Mouse (Mus musculus): ENCODE measurements around the gene Gpr152. TPM values are rescaled to one million over a fixed set of nuclear protein-coding genes. Genes with fewer than 3 reads are reported as not detected.

Gpr152 gene
- polyA plus RNA-seq, 2 experiments: not detected

DNA sequence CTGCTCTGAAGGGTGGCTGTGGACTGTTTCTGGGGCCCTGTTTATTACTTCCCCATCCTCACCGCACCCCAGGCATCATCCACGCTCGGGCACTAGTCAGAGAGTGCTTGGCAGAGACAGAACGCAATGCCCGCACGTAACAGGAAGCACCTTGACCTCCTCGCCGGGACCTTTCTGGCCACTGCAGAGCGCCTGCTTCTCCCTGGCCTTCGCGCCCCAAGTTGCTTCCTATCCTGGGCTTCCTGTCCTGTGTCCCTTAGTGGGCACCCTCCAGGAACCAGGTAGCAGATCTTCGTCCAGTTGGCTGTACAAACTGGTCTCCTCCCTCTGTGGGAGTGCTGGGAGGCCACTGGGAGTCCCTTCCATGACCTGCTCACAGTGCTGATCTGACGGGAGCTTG is 41.2 kb upstream of the Gpr152 start:
- Histone ChIP-seq H3K27me3 (ENCODE audit: control insufficient read depth, insufficient read depth, low read length) (peaks cover 28% of the 10 kb centered on the region), H3K9me3 (ENCODE audit: control insufficient read depth, low read length) (no peaks in the 10 kb centered on the region), H3K27ac (no peak overlapping the region), H3K4me1 (replicated peaks; ENCODE audit: control insufficient read depth in 2 of 2, insufficient read depth in 2 of 2, low read length in 1 of 2) (peaks cover 24 to 29% of the 10 kb centered on the region in 2 experiments), H3K9ac (replicated peaks) (no peak overlapping the region), H3K36me3 (replicated peaks; ENCODE audit: control insufficient read depth, insufficient read depth, low read depth) (no peaks in the 10 kb centered on the region), H3K4me2 (ENCODE audit: low read depth) (peak overlapping the region; percentile 98), H3K4me3 (ENCODE audit: insufficient read depth in 1 of 2, low read depth in 2 of 2, low read length in 2 of 2) (peak overlapping the region; percentile 66 to 67; a peak in 3 of 4 replicates)
- ATAC-seq (ENCODE audit: insufficient read depth) (no peak), DNase-seq (ENCODE audit: low read depth in 3 of 3, low spot score in 3 of 3) (no peak)
- TF ChIP-seq CTCF (IDR thresholded peaks at IDR 0.05; ENCODE audit: low read depth) (no peak), EP300 (IDR thresholded peaks at IDR 0.05; ENCODE audit: low read depth) (no peak)
- 73% methylated on average over 13 of the region's 13 CpGs for WGBS (ENCODE audit: insufficient replicate concordance)

DNA sequence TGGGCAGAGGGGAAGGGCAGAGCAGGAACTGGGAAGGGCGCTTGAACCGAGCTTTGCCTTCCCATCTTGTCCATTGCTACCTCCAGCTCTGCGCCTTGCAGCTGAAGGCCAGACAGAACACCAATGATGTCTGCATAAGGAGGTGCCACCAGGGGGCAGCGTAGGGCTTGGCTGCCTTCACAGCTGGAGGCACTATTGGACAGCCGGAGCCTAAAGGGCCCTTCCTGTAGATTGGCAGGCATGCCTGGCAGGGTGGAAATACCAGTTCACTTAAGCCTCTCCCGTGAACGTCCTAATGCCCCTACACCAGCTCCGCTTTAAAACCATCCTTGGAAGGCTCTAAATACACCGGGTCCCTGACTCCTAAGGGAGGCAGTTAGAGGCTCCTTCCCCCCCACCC is 40.5 kb upstream of the Gpr152 start:
- ATAC-seq (ENCODE audit: insufficient read depth) (no peak), DNase-seq (ENCODE audit: low read depth in 3 of 3, low spot score in 3 of 3) (peak; percentile 82 to 86 (median 86))
- Histone ChIP-seq H3K4me3 (ENCODE audit: insufficient read depth in 1 of 2, low read depth in 2 of 2, low read length in 2 of 2) (no peak overlapping the region), H3K4me2 (ENCODE audit: low read depth) (peak overlapping the region; percentile 98), H3K36me3 (replicated peaks; ENCODE audit: control insufficient read depth, insufficient read depth, low read depth) (no peaks in the 10 kb centered on the region), H3K27me3 (ENCODE audit: control insufficient read depth, insufficient read depth, low read length) (peaks cover 28% of the 10 kb centered on the region), H3K27ac (peak overlapping the region; percentile 46), H3K9me3 (ENCODE audit: control insufficient read depth, low read length) (no peaks in the 10 kb centered on the region), H3K9ac (replicated peaks) (peak overlapping the region; percentile 60), H3K4me1 (replicated peaks; ENCODE audit: control insufficient read depth in 2 of 2, insufficient read depth in 2 of 2, low read length in 1 of 2) (peaks cover 24 to 29% of the 10 kb centered on the region in 2 experiments)
- WGBS (ENCODE audit: insufficient replicate concordance): 5% methylated on average over 9 of the region's 9 CpGs
- TF ChIP-seq CTCF (IDR thresholded peaks at IDR 0.05; ENCODE audit: low read depth): peak; percentile 100
- TF ChIP-seq EP300 (IDR thresholded peaks at IDR 0.05; ENCODE audit: low read depth): no peak

DNA sequence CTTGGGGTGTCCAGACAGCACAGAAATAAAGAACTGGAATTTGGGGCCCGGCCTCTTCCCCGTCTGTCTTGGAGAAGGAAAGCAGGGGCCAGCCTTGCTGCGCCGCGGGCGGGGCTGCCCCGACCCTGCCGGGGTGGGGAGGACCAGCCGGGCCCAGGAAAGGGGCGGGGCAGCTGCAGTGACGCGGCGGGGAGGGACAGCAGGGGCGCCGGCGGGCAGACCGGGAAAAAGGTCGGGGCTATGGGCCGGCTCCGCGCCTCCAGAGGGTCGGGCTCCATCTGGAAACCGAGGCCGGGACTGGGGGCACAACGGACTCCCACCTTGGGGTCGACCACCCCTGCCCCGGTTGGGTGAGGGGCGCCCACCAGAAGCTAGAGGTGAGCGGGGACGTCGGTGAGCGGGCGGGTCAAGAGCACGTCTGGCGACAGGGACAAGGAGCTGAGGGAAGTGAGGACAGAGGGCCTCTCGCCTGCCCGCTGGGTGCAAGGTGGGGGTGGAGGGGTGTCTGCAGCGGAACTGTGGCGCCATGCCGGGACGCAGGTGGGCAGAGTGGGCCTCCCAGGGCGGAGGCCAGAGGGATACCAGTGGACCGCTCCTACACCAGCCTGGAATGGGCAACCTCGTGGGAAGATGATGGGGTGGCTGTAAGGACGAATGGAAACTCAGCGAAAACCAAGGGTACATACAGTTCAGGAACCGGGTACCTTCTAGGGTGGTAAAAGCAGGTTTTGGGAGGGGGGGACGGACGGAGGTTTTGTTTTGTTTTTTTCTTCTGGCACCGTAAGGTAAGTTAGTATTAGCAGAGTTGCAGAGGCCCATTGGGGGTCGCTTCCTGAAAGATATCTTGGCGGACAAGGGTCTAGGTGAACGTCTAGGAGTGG is 39.5 kb upstream of the Gpr152 start, which contains the start of gene Pitpnm1:
TSS of gene Pitpnm1 (plus strand) at position 162 of the 881 bp plus-strand sequence.
- DNase-seq (ENCODE audit: low read depth in 3 of 3, low spot score in 3 of 3) (no peak), ATAC-seq (ENCODE audit: insufficient read depth) (no peak)
- H3K9ac ChIP-seq (replicated peaks): peak within 1 kb of the TSS; percentile 60
- no peak for TF ChIP-seq EP300 (IDR thresholded peaks at IDR 0.05; ENCODE audit: low read depth)
- no peak for TF ChIP-seq CTCF (IDR thresholded peaks at IDR 0.05; ENCODE audit: low read depth)
- WGBS (ENCODE audit: insufficient replicate concordance): 1% methylated on average over 53 of the region's 53 CpGs
- H3K4me3 ChIP-seq (ENCODE audit: insufficient read depth in 1 of 2, low read depth in 2 of 2, low read length in 2 of 2): peak within 1 kb of the TSS; percentile 55 to 58
- H3K27ac ChIP-seq: peak within 1 kb of the TSS; percentile 46
- H3K36me3 ChIP-seq (replicated peaks; ENCODE audit: control insufficient read depth, insufficient read depth, low read depth): no peaks in the 10 kb centered on the region
- H3K9me3 ChIP-seq (ENCODE audit: control insufficient read depth, low read length): no peaks in the 10 kb centered on the region
- H3K4me1 ChIP-seq (replicated peaks; ENCODE audit: control insufficient read depth in 2 of 2, insufficient read depth in 2 of 2, low read length in 1 of 2): peaks cover 24 to 29% of the 10 kb centered on the region in 2 experiments
- H3K27me3 ChIP-seq (ENCODE audit: control insufficient read depth, insufficient read depth, low read length): peaks cover 28% of the 10 kb centered on the region
- H3K4me2 ChIP-seq (ENCODE audit: low read depth): peak within 1 kb of the TSS; percentile 98

DNA sequence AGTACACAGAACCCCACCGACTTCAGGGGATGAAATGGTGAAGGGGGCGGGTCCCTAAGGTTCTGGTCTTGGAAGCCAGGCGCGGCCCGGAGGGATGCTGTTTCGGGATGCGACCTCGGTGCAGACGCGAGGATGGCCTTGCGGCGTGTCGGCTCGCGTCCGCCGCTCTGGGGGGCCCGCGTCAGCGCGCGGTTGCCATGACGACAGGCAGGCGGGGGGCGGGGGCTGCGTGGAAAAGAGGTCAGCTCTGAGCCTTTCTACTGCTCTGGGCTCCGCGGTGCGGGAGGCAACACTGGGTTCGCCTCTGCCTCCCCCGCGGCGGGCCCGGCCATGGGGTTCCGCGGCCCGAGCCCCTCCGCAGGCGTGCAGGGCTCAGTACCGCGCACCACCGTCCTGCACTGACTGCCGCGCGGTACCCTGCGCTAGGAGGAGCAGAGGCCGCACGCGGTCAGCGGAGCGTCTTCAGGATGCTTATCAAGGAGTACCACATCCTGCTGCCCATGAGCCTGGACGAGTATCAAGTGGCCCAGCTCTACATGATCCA is 38.8 kb upstream of the Gpr152 start:
- peaks cover 28% of the 10 kb centered on the region for H3K27me3 ChIP-seq (ENCODE audit: control insufficient read depth, insufficient read depth, low read length)
- DNase-seq (ENCODE audit: low read depth in 3 of 3, low spot score in 3 of 3): no peak
- TF ChIP-seq EP300 (IDR thresholded peaks at IDR 0.05; ENCODE audit: low read depth): no peak
- TF ChIP-seq CTCF (IDR thresholded peaks at IDR 0.05; ENCODE audit: low read depth): no peak
- H3K4me1 ChIP-seq (replicated peaks; ENCODE audit: control insufficient read depth in 2 of 2, insufficient read depth in 2 of 2, low read length in 1 of 2): peaks cover 24 to 29% of the 10 kb centered on the region in 2 experiments
- no peaks in the 10 kb centered on the region for H3K9me3 ChIP-seq (ENCODE audit: control insufficient read depth, low read length)
- ATAC-seq (ENCODE audit: insufficient read depth): no peak
- H3K4me3 ChIP-seq (ENCODE audit: insufficient read depth in 1 of 2, low read depth in 2 of 2, low read length in 2 of 2): peak overlapping the region; percentile 55 to 58
- WGBS (ENCODE audit: insufficient replicate concordance): 2% methylated on average over 52 of the region's 52 CpGs
- H3K9ac ChIP-seq (replicated peaks): no peak overlapping the region
- H3K27ac ChIP-seq: no peak overlapping the region
- H3K4me2 ChIP-seq (ENCODE audit: low read depth): peak overlapping the region; percentile 90
- H3K36me3 ChIP-seq (replicated peaks; ENCODE audit: control insufficient read depth, insufficient read depth, low read depth): no peaks in the 10 kb centered on the region

DNA sequence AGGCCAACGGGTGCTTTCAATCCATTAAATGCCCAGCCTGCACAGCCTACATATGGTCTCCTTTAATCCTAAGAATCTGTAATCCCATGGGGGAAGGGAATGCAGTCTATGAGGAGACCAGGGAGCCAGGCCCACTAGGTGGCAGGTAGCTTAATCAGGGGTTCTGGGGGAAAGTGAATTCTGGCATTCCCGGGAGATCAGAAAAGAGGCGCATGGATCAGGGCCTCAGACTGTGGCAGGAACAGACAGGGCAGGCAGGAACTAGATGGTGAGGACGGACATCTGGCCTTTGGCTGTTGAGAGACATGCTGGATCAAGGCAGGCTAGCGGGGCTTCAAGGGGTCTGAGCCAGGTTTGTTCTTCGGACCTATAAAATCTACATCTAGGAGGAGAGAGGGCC is 38.1 kb upstream of the Gpr152 start:
- Histone ChIP-seq H3K9me3 (ENCODE audit: control insufficient read depth, low read length) (no peaks in the 10 kb centered on the region), H3K4me2 (ENCODE audit: low read depth) (no peak overlapping the region), H3K27me3 (ENCODE audit: control insufficient read depth, insufficient read depth, low read length) (peaks cover 28% of the 10 kb centered on the region), H3K4me1 (replicated peaks; ENCODE audit: control insufficient read depth in 2 of 2, insufficient read depth in 2 of 2, low read length in 1 of 2) (peaks cover 21 to 23% of the 10 kb centered on the region in 2 experiments), H3K9ac (replicated peaks) (no peak overlapping the region), H3K27ac (no peak overlapping the region), H3K36me3 (replicated peaks; ENCODE audit: control insufficient read depth, insufficient read depth, low read depth) (no peaks in the 10 kb centered on the region), H3K4me3 (ENCODE audit: insufficient read depth in 1 of 2, low read depth in 2 of 2, low read length in 2 of 2) (no peak overlapping the region)
- 83% methylated on average over 6 of the region's 6 CpGs for WGBS (ENCODE audit: insufficient replicate concordance)
- DNase-seq (ENCODE audit: low read depth in 3 of 3, low spot score in 3 of 3) (no peak), ATAC-seq (ENCODE audit: insufficient read depth) (no peak)
- TF ChIP-seq CTCF (IDR thresholded peaks at IDR 0.05; ENCODE audit: low read depth) (no peak), EP300 (IDR thresholded peaks at IDR 0.05; ENCODE audit: low read depth) (no peak)

Data from liver, embryonic 14.5 days (tissue).